In the genomic region with DNA sequence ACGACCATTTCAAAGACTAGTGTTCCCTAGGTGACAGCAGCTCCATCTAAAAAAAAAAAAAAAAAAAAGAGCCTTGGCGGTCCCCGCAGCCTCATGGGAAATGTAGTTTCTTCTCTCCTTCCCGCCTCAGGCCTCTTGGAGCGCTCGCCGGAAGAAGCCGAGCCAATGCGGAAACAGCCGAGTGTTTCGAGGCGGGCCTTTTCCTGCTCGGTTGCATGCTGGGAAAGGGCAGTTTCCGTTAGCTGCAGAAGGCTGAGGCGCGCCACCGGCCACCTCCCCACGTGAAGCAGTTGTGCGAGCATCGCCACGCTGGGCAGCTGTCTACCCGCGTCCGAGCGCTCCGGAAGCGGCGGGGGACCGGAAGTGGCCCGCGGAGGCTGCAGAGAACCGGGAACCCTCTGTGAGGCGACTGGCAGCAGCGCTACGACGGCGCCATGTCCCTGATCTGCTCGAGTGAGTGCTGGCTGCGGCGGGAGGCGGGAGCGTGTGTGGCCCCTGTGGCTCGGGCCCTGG, we compare ENCODE assay signal across 8 mouse cellular contexts. TPM values are rescaled to one million over a fixed set of nuclear protein-coding genes. Genes with fewer than 3 reads are reported as not detected.
DNase-seq lines count a peak whose midpoint lies in the region; ATAC-seq lines count a peak whose summit lies in the region.

Prpf19 (plus strand) TSS at position 216 of the 513 bp plus-strand sequence.

- H3K4me3 ChIP-seq in megakaryocyte, embryonic 14.5 days (replicated peaks): peak within 1 kb of the TSS; percentile 96

- peaks cover 38% of the 10 kb centered on the region for H3K4me1 ChIP-seq in megakaryocyte, embryonic 14.5 days

- peak; percentile 96 for ATAC-seq in common myeloid progenitor, adult 5-6 weeks (replicated peaks; ENCODE audit: low read depth, poor library complexity, severe bottlenecking)

- DNase-seq in ZHBTc4 (ENCODE audit: low read depth, low spot score): peak; percentile 98
- DNase-seq in gastrocnemius, adult 8-10 months (ENCODE audit: low spot score in 2 of 2): peak; percentile 95 to 97
- DNase-seq in hindlimb bud, embryonic 11.5 days (ENCODE audit: extremely low spot score, low read depth, low spot score): peak; percentile 91
- DNase-seq in left cerebral cortex, adult 8-10 months (ENCODE audit: low spot score in 2 of 2): peak; percentile 97 to 98
- peak; percentile 98 to 99 for DNase-seq in right cerebral cortex, postnatal 10 days (ENCODE audit: low spot score in 2 of 2)
- peak; percentile 95 for DNase-seq in urinary bladder, postnatal 25 days (ENCODE audit: low spot score)

- no peaks in the 10 kb centered on the region for H3K9me3 ChIP-seq in megakaryocyte, embryonic 14.5 days

- H3K36me3 ChIP-seq in megakaryocyte, embryonic 14.5 days (replicated peaks; ENCODE audit: low read length): peaks cover 32% of the 10 kb centered on the region

- no peaks in the 10 kb centered on the region for H3K27me3 ChIP-seq in megakaryocyte, embryonic 14.5 days (replicated peaks)

RNA-seq across cellular contexts. Expression of gene Prpf19, which starts in this region (rescaled TPM):
- total RNA-seq in common myeloid progenitor, adult 5-6 weeks (2017): 121 and 140 TPM in 2 replicates
- 100 to 1,000 TPM; 151 to 188 (median 167) TPM for total RNA-seq in gastrocnemius, adult 8-10 months (2022)
- total RNA-seq in left cerebral cortex, adult 8-10 months (2022): 100 to 1,000 TPM; 196 to 220 (median 207) TPM
- 16.9 and 54.8 TPM in 2 replicates for polyA plus RNA-seq in megakaryocyte, embryonic 14.5 days (2012; ENCODE audit: insufficient read depth, low replicate concordance)

Comparison
In these comparisons a context has a peak if more than half of its experiments do, and no peak if none do; other contexts are left out.
1. Peak in every context shown above with its lines: DNase-seq, ATAC-seq and H3K4me3 ChIP-seq.